Mouse (Mus musculus) bone marrow, adult 2 months (tissue): ENCODE measurements around the gene Kank1. TPM values are rescaled to one million over a fixed set of nuclear protein-coding genes. Genes with fewer than 3 reads are reported as not detected.

Source experiments
- H3K27ac ChIP-seq: fragments of 200-500 bp; 2 replicates; pipeline ENCODE4 v1.5.1; 2012; ENCODE audit warnings: low read depth, mild to moderate bottlenecking, control low read depth, inconsistent platforms, low read length; ENCODE audit not compliant: control insufficient read depth, poor library complexity, insufficient read depth
- H3K4me1 ChIP-seq: fragments of 200-500 bp; 2 replicates; pipeline ENCODE4 v1.6.1; 2011; ENCODE audit warnings: low read length; ENCODE audit not compliant: control insufficient read depth, insufficient read depth
- H3K4me3 ChIP-seq: fragments of 200-500 bp; replicated peaks from 2 replicates; pipeline ENCODE3; 2011; ENCODE audit warnings: mild to moderate bottlenecking, low read depth, low read length, control low read depth; ENCODE audit not compliant: control insufficient read depth
- CTCF ChIP-seq: fragments of 200-500 bp; IDR thresholded peaks from 2 replicates; pipeline ENCODE4 v1.5.1; 2011; ENCODE audit warnings: low read length, control low read depth; ENCODE audit not compliant: control insufficient read depth, insufficient read depth
- POLR2A ChIP-seq: fragments of 200-500 bp; IDR thresholded peaks from 2 replicates; pipeline ENCODE4 v1.6.1; 2011; ENCODE audit warnings: low read depth, mild to moderate bottlenecking, control low read depth, low read length, borderline replicate concordance; ENCODE audit not compliant: control insufficient read depth
- WGBS: fragments of 180-500 bp; shearing (Covaris S2); methylation state at CpG from one replicate; pipeline ENCODE4 v1.1.7; 2018; 5-methylcytosine and 5-hydroxymethylcytosine counted together
- polyA plus RNA-seq: library from polyadenylated mRNA; stranded (reverse); fragments of >200 nt; gene quantifications from 2 replicates; pipeline ENCODE4 v1.2.4, GENCODE M21; 2011; ENCODE audit warnings: low replicate concordance; ENCODE audit not compliant: missing spikeins, insufficient read depth, insufficient read length

Kank1 gene
- polyA plus RNA-seq, 1 experiment = 6.8 TPM

DNA sequence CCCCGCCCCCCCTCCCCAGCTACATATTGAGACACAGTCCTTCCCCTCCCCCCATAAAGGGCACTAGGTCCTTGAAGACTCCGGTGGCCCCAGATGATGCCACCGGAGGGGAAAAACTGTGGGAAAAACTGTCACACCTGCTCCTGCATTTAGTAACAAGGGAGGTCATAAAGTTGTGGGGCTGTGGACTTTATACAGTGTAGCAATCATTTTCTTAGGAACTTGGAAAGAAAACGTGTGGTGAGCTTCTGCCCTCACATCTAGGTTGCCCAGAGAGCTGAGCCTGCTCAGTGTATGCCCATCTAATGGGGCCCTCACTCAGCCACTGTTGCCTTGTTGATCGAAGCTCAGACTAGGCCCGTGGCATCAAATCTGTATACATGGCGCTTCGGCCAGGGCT is 9.3 kb downstream of the Kank1 start:
- Histone ChIP-seq H3K27ac (no peak overlapping the region), H3K4me3 (no peak overlapping the region), H3K4me1 (no peaks in the 10 kb centered on the region)
- WGBS = 79% methylated on average over 8 of the region's 8 CpGs
- no peak for TF ChIP-seq POLR2A
- TF ChIP-seq CTCF = no peak

GRCm38 (mm10) chr19:25247858-25248552 is 11.2 kb downstream of the Kank1 start:
- TF ChIP-seq POLR2A = no peak
- no peak for TF ChIP-seq CTCF
- Histone ChIP-seq H3K4me1 (no peaks in the 10 kb centered on the region), H3K27ac (no peak overlapping the region), H3K4me3 (no peak overlapping the region)
- 83% methylated on average over 14 of the region's 14 CpGs for WGBS

DNA sequence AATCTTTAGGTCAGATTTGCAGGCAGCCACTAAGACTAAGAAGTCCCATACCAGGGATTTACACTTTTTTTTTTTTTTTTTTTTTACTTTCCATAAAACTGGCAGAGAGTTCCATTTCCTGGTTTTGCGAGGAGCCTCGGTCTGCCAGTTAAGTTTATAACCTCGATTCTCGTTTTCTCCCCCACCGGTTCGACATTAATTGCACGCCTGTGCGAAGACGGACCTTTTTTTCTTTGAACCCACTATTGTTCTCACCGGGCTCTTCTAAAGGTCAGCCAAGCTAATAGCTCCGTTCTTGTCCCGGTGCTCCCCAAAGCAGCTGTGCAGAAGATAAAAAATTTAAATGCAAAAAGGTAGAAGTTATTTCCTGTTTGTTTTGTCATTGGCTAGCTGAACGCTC is 12.5 kb downstream of the Kank1 start:
- no peak overlapping the region for H3K27ac ChIP-seq
- H3K4me1 ChIP-seq = no peaks in the 10 kb centered on the region
- H3K4me3 ChIP-seq = no peak overlapping the region
- 61% methylated on average over 13 of the region's 13 CpGs for WGBS
- TF ChIP-seq POLR2A = no peak
- TF ChIP-seq CTCF = no peak

- no peak overlapping the region for H3K27ac ChIP-seq
- WGBS = 74% methylated on average over 3 of the region's 3 CpGs
- TF ChIP-seq POLR2A = no peak
- no peak for TF ChIP-seq CTCF
- H3K4me1 ChIP-seq = no peaks in the 10 kb centered on the region
- no peak overlapping the region for H3K4me3 ChIP-seq
These were observed 14.9 kb downstream of the Kank1 start for GRCm38 (mm10) chr19:25251610-25252140.

- H3K4me1 ChIP-seq = no peaks in the 10 kb centered on the region
- H3K27ac ChIP-seq = no peak overlapping the region
- TF ChIP-seq POLR2A = no peak
- TF ChIP-seq CTCF = no peak
- WGBS = 82% methylated on average over 6 of the region's 6 CpGs
- no peak overlapping the region for H3K4me3 ChIP-seq
These were observed 16.4 kb downstream of the Kank1 start for GRCm38 (mm10) chr19:25253198-25253597.

DNA sequence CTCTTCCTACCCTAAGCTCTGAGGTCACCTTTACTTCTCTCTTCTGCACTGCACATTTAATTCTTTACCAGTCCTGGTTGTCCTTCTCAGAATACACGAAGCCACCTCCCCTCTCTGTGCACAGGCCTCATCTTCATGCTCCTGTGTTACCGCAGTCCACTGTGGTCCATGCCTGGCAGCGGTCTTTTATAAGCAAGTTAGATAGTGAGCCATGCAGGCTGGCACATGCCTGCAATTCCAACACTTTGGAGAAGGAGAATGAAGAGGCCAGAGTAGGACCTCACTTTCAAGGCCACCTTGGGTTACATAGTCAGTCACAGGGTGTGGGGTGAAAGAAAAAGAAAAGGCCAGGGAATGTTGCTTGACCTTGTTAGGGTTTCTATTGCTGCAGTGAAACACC is 16.9 kb downstream of the Kank1 start:
- Histone ChIP-seq H3K27ac (no peak overlapping the region), H3K4me1 (no peaks in the 10 kb centered on the region), H3K4me3 (no peak overlapping the region)
- WGBS = 81% methylated on average over 3 of the region's 3 CpGs
- no peak for TF ChIP-seq CTCF
- TF ChIP-seq POLR2A = no peak

DNA sequence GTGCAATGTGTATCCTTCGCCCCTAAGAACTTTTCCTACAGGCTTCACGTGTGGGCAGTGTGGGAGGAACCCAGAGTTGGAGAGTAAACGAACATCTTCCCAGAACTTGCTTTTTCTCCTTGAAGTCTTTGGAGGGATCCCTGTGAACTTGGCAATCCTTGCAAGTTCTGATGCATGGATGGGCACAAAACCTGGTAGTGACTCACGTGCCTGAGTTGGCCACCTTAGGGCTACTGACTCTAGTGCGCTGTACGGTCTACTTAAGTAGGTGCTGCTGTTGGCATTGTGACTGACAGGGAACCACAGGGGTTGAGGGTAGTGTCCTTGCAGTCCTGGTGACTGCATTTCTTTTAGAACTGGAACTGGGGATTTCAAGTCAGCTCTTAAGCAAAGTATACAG is 21.5 kb downstream of the Kank1 start:
- Histone ChIP-seq H3K4me3 (no peak overlapping the region), H3K27ac (no peak overlapping the region), H3K4me1 (no peaks in the 10 kb centered on the region)
- TF ChIP-seq POLR2A (no peak), CTCF (no peak)
- WGBS = 73% methylated on average over 6 of the region's 6 CpGs

DNA sequence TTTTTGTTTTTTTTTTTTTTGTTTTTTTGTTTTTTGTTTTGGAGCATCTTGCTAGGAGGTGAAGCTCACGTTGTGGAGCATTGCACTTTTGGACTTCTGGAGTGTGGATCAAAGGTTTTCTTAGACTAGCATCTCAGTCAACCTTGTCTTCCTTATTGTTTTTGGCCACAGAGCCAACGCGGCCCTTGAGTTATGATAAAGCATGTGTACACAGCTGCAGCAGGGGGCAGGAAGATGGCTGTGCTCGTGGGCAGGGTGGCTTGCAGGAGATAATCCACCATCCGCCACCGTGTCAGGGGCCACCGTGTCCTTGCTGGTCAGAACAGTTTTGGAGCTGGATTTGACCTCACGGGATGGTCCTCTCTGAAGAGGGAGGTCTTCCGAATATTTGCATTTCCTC is 29.4 kb downstream of the Kank1 start:
- TF ChIP-seq POLR2A (no peak), CTCF (no peak)
- no peak overlapping the region for H3K4me3 ChIP-seq
- no peak overlapping the region for H3K27ac ChIP-seq
- whole genome bisulfite sequencing = 64% methylated on average over 9 of the region's 9 CpGs
- H3K4me1 ChIP-seq = no peaks in the 10 kb centered on the region
